Mouse (Mus musculus) layer of hippocampus, postnatal 36 days (tissue): ENCODE measurements at regions not wholly inside any gene's neighbourhood (a gene's known extent, or its start where the extent isn't known, plus 50 kb on each side); places are given as distances from the start of the nearest gene placed in this dataset.

Source experiments
- DNase-seq, 2 experiments: peaks; one replicate each; pipeline ENCODE4 v3.0.0; 2022

DNA sequence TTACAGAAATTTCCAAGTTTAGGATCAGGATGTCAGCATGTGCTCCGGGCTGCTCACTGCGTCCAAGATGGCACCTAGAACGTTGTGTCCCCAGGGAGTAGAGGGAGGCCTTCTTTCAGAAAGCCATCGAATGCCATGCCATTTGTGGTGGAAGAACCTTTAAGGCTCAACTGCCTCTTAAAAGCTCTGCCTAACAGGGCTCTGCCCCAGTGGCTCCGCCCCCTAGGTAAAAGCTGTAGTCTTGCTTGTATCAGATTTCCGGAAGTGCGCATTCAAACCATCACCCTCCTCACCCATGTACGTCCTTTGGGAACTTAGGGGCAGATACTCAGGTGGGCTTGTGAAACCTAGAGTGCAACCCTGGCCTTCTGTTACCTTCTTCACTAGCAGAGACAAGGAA is 54.0 kb upstream of the Psmd7 start:
- no peak for DNase-seq

DNA sequence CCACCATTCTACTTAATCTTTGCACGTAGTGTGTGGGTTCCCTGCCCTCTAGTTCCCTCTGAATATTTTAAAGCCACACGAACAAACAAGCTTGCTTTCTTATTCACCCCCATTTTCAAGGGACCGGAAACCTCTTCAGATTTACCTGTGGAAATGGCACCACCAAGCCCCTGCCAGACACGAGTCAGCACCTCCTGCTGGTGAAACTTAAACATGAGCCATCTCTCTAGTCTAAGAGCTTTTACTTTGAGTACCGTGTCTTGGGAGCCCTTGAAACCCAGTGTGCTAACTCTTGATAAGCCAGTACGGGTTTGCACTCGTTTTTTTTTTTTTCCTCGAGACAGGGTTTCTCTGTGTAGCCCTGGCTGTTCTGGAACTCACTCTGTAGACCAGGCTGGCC is 59.7 kb upstream of the Psmd7 start:
- no peak for DNase-seq

DNA sequence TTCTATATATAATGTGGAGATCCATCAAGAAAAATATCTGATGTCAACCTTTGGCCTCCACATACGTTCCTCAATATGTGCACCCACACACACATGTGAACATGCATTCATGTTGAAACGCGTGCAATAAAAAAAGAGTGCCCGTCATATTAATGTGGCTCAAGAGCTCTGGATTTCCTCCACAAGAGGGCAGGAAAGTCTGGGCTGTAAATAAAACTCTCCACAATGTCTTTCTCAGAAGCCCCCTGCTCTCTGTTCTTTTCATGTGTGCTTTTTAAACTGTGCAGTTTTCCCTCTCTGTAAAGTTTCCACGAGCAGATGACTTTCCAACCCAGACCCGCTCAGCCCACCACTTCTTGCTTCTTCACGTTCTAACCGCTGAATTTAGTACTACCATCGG is 62.0 kb upstream of the Psmd7 start:
- no peak for DNase-seq

DNA sequence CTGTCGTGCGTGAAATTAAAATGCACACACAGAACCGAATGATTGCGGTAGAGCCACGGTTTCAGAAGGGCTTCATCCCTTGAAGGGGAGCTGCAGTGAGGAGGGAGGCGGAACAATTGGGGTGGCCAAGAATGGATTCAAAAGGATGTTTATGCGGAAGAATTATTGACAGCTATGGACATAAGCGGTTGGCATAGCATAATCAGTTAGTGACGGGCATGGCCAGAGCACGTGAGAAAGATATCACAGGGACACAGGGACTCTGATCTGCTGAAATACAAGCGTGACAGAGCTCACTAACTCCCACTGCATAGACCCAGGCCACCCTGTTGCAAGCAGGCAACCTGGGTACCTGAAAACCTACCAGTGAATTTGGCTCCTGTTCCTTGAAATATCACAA is 63.2 kb upstream of the Psmd7 start:
- no peak for DNase-seq

DNA sequence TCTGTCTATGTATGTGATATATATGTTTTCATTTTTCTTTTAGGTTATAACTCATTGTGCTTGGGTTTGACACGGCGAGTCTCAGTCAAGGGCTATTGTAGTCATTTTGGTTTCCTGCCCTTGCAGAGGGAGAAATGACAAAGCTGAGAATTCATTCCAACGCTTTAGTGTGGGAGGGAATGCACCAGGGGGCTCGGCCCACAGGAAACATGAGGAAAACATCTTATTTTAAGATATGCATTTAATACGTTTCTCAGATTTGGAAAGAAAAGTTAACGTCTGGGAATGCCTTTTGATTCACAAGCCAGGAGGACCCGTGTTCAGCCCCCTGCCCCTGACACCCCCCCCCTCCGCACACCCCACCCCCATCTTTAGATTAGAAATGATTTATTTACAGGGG is 64.0 kb upstream of the Psmd7 start:
- no peak for DNase-seq

DNA sequence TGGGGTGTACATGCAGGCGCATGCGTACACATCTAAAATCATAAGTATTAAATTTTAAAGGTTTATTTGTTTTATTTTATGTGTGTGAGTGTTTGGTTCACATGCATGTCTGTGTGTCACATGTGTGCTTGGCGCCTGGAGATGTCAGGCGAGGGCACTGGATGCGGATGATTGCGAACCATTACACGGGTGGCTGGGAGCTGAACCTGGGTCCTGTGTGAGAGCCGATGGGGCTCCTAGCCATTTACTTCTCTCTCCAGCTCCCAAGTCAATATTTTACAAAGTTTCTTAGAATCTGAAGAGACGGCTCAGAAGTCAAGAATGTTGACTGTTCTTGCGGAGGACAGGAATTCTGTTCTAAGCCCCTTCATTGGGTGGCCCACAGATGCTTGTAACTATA is 65.4 kb upstream of the Psmd7 start:
- no peak for DNase-seq

DNA sequence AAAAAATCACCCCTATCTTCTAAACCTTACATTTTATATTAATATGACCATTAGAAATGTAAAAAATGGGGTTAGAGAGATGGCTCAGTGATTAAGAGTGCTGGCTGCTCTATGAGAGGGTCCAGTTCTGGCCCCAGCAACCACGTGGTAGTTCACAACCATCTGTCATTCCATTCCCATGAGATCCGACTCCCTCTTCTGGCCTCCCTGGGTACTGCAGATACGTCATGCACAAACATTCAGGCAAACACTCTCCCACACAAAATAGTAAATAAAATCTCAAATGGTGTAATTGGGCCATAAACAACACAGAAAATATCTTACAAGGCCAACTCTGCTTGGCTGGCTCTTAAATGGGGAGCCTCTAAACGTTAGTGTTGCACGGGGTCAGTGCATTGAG is 68.4 kb upstream of the Psmd7 start:
- DNase-seq, result no peak

DNA sequence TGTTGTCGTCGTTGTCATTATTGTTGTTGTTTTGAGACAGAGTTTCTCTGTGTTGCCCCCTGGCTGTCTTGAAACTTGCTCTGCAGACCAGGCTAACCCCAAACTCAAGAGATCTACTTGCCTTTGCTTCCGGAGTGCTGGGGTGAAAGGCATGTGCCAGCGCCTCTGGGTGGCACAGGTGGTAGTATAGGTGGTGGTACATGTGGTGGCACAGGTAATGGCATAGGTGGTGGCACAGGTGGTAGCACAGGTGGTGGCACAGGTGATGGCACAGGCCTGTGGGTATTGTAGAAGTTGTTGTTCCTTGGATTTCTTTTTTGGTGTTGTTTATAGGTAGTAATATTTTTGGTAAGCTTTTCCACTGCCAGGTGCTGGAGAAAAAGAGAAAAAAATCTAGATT is 69.5 kb upstream of the Psmd7 start:
- no peak for DNase-seq

DNA sequence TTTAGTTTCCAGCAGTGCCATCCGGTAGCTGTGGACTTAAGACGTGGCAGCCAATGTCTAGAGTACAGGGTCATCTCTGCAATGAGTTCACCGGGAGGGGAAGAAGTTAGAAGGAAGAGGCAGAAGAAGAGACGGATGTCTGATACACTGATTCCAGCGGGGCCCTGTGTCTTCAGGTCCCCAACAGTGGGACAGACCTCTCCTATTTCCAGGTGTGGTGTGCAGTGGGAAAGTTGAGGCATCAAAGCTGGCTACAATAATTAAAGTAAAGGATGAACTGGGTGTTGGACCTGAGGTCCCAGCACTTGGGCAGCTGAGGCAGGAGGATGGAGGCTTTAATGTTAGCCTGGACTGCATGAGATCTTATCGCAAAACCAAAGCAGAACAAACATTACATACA is 70.1 kb upstream of the Psmd7 start:
- DNase-seq, result no peak

DNA sequence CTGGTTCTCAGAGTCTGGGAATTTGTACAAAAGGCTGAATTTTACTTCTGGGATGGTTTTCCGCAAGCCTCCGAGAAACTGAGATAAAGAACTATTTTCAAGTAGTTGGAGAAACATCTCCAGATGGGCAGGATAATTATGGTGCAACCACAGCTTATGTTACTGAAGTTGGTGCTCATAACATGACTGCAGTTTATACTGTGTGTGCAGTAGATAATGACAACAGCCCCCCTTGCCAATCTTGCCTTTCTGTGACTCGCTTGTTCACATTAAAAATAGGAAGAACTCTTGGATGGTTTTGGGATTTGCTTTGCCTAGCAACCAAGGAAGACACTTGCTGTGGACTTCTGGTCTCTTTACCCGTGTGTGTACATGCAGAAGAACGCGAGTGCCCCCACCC is 72.4 kb upstream of the Psmd7 start:
- DNase-seq, result no peak

DNA sequence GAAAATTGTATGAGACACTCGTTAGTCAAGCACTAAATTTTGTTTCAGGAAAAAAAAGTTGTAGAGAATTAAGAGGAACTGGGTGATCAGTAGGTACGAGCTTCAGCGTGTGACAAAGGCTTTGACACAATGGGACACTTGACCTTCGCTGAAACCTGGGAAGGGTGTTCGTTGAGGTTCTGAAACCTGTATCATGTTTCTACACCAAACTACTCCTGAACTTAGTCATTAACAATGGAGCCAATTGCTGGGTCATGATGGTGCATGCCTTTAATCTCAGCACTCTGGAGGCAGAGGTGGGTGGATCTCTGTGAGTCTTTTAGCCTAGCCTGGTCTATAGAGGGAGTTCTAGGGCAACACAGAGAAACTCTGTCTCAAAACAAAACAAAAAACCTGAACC is 81.3 kb upstream of the Psmd7 start:
- no peak for DNase-seq

DNA sequence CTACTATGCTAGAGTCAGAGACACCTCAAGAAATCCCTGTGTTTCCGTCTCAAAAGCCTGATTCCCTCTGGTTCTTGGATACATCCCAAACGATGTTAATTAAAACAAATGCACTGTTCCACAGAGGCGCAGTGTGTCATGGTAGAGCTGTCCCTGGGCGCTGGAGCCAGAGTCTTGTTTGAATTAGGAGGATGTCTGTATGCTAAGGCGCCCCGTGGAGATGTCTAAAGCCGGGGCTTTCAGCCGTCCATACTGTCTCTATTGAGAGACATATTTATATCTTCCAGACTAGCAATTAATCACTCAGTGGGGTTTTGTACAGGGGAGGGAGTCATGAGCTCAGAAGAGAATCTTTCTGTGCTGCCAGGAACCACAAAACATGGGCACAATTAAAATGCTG is 83.2 kb upstream of the Psmd7 start:
- DNase-seq, result no peak

DNA sequence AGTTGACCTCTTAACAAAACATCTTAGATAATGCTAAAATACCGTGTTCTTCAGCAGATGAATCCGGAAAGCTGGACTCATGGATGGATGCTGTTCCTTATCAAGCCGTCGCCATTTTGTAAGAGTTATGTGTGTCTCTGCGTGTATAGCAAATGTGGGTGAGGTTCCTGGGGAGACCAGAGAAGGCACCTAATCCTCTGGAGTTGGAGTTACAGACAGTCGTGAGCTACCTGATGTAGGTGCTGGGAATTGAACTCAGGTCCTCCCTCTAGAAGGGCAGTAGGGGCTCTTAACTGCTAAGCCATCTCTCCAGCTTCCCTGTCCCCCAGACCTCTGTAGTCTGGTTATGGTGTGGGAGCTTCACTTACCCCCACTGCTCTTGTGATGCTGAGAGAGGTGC is 84.4 kb upstream of the Psmd7 start:
- DNase-seq, result no peak

DNA sequence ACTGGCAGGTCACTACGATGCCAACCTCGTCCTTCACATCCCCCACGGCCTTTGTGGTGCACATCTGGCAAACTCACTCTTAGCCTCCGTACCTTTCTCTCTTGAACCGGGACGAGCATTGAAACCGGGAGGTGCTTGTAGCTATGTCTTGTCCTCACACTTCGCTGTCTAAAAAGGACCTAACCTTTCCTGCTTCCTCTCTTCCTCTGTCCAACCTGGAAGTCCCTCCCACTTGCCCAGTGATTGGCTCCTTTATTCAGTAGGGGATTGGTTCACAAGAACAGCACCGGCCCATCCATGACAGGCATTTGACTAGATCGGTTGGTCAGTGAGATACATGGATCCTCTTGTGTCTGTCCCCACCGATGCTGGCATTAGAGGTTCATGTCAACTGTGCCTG is 93.8 kb upstream of the Psmd7 start:
- DNase-seq, result no peak

DNA sequence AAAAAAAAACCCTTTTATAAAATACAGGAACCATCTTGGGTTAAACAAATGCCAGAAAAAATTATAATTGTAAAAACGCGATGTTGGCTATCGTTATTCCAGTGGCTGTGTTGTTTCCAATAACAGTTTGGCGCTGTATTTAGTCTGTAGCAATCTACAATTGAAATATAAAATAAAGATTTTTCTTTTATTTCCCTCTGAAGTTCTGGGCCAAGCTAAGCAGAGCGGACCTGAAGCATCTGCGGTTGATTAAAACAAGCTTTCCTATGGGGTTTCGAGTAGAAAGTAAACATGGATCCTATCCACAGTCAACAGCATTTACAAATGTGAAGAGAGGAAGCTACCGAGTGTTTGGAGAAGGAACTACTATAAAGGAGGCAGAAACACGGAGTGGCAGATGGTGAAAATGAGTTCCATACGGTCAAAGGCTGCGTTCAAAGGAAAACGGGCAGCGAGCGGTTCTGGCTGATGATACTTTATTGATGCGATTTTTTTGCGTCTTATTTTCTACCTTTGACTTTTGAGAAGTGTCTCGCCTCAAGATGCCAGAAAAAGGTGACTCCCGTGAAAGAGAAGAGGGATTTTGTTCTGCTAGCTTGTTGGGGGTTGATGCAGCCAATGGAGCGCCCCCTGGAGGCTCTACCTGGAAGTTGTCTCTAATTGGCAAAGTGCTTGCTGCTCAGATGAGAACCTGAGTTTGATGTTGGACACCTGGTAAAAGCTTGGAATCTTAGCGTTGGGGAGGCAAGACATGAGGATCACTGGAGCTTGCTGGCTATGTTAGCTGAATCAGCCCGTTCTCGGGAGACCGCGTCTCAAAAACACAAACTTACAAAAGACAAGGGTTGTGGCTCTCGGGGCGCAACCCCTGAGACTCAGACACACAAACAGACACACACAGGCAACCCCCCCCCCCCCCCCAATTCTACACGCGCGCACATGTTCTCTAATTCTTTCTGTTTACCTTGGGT is 96.7 kb upstream of the Psmd7 start:
- peak; percentile 19 to 33 for DNase-seq

DNA sequence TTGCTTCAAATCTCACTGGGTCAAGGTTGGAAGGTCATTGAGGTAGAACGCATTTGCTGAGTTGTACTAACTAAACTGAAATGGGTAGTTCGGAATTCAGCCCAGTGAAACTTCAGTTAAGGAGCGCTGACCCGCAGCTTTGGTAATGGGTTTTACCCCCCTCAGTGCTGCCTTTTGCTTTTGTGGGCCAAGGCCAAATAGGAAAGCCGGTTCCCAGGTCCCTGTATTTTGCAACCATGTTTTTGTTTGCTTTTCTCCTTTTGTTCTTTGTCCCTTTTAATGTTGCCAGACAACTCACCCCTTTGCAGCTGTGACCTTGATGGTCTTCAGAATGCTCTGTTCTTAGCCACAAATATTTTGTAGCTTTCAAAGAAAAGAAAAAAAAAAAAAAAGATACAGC is 98.7 kb upstream of the Psmd7 start:
- no peak for DNase-seq

DNA sequence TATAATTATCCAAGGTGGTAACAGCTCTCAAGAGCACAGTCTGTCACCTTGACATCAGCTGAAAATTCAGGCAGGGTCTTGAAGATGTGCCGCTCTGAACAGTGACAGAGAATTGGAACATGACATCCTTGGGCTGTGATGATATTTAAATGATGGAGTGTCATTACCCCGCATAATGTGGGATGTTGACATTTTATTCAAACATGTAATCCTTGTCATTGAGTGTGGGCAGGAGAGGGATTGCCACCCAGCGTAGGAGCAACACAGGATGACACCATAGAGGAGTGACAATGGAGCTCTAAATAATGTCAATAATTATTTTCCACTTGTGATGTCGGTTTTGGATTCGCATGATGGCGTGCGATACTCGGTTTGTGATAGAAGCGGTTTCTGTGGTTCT is 99.3 kb upstream of the Psmd7 start:
- no peak for DNase-seq

DNA sequence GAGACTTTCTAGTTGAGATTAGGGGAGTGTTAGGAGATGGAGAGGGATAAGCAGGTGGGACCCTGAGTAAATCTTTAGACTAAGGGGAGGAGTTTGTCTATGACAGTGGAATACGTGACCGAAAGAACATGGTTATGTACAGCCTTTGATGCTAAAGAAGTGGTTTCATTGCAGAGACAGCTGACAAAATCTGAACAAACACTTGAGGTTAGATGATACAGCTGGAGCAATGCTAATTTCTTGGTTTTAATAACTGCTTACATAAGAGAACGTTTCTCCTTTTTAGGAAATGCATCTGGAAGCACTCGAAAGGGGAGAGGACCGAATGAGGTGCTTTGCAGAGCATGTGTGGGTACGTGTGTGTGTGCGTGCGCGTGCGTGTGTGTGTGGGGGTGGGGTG is 100.8 kb upstream of the Psmd7 start:
- DNase-seq, result no peak

DNA sequence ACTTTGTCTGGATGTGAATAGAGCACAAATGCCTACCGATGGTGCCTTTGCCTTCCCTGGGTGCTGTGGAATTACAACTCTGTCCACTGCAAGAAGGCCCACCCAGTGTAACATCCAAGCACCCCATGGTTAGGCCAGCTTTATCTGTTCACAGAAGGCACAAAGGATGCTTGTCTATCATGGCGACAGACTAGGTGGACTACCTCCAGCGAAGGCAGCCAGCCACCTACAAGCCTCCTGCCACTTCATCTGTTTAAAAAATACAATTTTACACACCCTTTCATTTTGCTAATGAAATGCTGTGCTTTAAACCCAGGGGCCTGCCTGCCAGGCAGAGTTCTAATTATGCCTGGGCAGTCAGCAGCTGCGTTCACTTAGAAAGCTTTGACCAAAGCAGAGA is 103.0 kb upstream of the Psmd7 start:
- DNase-seq, result peak; percentile 18

DNA sequence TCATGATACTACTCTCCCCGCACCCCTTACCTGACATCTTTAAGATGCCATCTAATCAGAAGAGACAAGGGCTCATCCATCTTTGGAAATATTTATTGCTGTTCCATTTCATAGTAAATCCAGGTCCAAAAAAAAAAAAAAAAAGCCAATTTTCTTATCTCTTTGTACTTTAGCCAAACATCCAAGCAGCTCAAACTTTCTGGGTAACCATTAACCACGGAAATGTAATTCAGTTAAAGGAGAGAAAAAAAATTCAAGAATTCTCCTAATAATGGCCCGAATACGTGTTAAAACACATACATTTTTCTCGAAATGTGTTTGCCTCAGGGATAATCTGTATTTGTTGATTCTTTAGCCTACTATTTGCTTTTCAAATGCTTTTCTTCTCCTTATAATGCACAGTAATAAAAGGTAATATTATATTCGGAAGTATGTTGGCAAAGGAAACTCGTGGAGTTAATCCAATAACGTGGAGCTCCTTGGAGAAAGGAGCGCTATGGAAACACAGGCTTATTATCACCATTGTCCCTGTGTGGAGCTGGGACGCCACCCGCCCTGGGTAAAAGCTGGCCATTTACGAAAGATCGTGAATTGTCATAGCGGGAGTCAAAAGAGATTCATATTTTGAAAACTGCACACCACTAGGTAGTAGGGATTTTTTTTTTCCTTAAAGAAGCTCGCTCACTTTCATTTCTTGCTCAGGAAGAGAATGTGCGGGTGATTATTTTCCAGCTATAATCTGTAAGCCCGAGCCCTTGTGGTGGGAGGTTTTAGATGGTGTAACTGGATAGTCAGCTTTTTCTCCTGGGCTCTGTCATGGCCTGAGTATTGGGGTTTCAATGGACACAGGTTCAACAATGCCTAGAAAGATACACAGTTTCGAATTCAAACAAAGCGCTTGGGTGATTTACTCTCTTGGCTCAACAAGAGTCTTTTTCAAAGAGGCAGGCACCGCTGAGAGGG is 108.4 kb upstream of the Psmd7 start:
- no peak for DNase-seq

DNA sequence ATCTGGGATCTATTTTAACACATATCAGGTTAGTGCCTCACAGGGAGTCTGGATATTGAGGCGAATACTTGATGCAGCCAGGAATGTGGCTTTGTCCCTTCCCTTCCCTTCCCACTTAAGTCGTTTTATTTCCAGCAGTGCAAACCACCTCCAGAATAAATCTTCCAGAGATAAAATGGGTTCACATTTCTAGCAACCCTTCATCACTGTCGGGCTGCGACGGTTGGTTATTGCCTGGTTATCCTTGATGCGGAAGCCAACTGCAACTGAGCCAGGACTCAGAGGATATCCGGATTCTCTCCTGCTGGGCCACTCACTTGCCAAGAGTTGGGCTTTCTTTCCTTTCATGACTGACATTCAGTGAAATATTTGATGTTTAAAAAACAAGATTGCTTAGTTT is 111.0 kb upstream of the Psmd7 start:
- no peak for DNase-seq

DNA sequence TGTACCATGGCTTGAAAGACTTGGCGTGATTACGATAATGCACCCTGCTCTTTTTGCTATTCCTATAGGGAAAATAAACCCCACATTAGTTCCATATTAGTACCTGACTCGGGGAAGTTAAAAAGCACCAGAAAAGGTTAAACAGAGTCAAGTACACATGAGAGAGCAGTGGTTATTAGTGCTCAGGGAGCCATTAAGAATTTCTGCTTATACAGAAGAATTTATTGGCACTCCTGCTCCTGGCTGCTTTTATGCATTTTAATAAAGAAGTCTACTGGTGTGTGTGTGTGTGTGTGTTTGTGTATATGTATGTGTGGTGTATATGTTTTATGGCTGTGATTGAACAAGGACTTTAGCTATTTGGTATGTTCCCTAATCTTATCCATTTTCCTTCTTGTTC is 111.5 kb upstream of the Psmd7 start:
- no peak for DNase-seq

DNA sequence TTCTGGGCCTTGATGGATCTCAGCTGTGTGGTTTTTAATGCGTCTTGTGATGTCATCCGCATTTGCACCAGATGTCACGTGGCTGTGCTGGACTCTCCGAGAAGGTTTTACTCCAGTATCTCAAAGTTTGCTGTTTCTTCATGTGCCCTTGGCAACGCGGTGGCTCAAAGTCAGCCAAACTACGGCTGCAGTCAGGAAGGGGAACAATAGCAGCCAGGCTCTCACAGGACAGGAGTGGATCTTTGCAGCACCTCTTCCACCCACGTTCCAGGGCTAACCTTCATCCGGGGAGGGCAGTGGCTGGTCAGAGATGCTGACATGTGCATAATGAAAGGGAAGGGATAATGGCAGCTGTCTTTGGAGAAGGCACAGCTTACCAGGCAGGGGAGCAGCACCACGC is 127.6 kb upstream of the Psmd7 start:
- DNase-seq, result no peak

DNA sequence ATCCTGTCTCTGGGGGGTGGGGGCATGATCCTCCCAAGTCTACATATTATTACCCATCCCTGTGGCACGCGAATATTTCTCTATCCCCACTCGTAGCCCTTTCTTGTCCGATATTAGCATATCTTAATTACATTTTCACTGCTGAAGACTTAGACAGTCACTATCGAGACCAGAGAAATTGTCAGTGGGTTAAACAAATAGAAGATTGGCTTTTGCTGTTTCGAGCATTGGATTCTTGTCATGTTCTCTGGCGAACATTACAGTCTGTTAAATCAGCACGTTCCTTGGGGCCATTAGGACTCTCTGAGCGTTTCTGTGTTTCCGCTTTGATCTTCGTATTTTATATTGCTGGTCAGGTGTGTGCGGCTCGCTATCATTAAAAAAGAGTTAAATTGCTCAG is 129.6 kb upstream of the Psmd7 start:
- DNase-seq, result no peak
